Mouse (Mus musculus): Measurements from ENCODE around the gene Abat.

GRCm38 (mm10) chr16:8643855-8644254, 130.6 kb downstream of the Abat start:
- TF ChIP-seq MYOD1 (IDR thresholded peaks at IDR 0.05; ENCODE audit: control insufficient read depth in 1 of 3, insufficient read length in 2 of 3, low read depth in 2 of 3) (no peak), MAX (IDR thresholded peaks at IDR 0.05; ENCODE audit: low read depth) (no peak), POLR2A (IDR thresholded peaks at IDR 0.05; ENCODE audit: insufficient read length, low read depth) (no peak), TCF12 (IDR thresholded peaks at IDR 0.05; ENCODE audit: insufficient read depth, poor library complexity, severe bottlenecking) (no peak), CEBPB (IDR thresholded peaks at IDR 0.05; ENCODE audit: insufficient read depth, poor library complexity, severe bottlenecking) (no peak), POLR2AphosphoS2 (IDR thresholded peaks at IDR 0.05; ENCODE audit: insufficient read length, low read depth) (no peak), USF1 (IDR thresholded peaks at IDR 0.05; ENCODE audit: low read depth) (no peak), MYOG (IDR thresholded peaks at IDR 0.05; ENCODE audit: control insufficient read depth in 1 of 3, insufficient read depth in 1 of 3, insufficient read length in 2 of 3, low read depth in 2 of 3) (no peak), E2F4 (IDR thresholded peaks at IDR 0.05; ENCODE audit: insufficient read depth) (no peak), TCF3 (IDR thresholded peaks at IDR 0.05; ENCODE audit: insufficient read length, low read depth) (no peak), REST (IDR thresholded peaks at IDR 0.05; ENCODE audit: insufficient read depth, insufficient read length) (no peak)

Measured in myocyte (in vitro differentiated cells).